Mouse (Mus musculus): ENCODE data around the gene Syt1. TPM values are rescaled to one million over a fixed set of nuclear protein-coding genes. Genes with fewer than 3 reads are reported as not detected.

Gene Syt1
- polyA plus RNA-seq, 1 experiment from 2014 or later, result 1.5 TPM

- no peaks in the 10 kb centered on the region for H3K9me3 ChIP-seq (replicated peaks; ENCODE audit: control insufficient read depth, low read length)
- H3K36me3 ChIP-seq (ENCODE audit: control insufficient read depth, insufficient read depth, low read length), result no peaks in the 10 kb centered on the region
- H3K9ac ChIP-seq (ENCODE audit: low read depth, low read length), result no peak overlapping the region
- no peaks in the 10 kb centered on the region for H3K4me1 ChIP-seq (ENCODE audit: control insufficient read depth, insufficient read depth, low read length)
- H3K4me3 ChIP-seq (ENCODE audit: low read depth, low read length), result no peak overlapping the region
- 47% methylated on average over 8 of the region's 8 CpGs for WGBS (ENCODE audit: insufficient replicate concordance)
- H3K4me2 ChIP-seq, result no peak overlapping the region
- H3K27ac ChIP-seq (ENCODE audit: low read depth, low read length), result no peak overlapping the region
- no peak for ATAC-seq (replicated peaks; ENCODE audit: insufficient number of reproducible peaks, low FRiP score, low TSS enrichment)
- H3K27me3 ChIP-seq (ENCODE audit: control insufficient read depth, insufficient read depth, low read length), result no peaks in the 10 kb centered on the region
Observed at GRCm38 (mm10) chr10:108652066-108652465, 358.7 kb downstream of the Syt1 start.

GRCm38 (mm10) chr10:108649174-108649573, 361.6 kb downstream of the Syt1 start:
- no peak overlapping the region for H3K27ac ChIP-seq (ENCODE audit: low read depth, low read length)
- ATAC-seq (replicated peaks; ENCODE audit: insufficient number of reproducible peaks, low FRiP score, low TSS enrichment), result no peak
- no peaks in the 10 kb centered on the region for H3K9me3 ChIP-seq (replicated peaks; ENCODE audit: control insufficient read depth, low read length)
- H3K4me2 ChIP-seq, result no peak overlapping the region
- H3K27me3 ChIP-seq (ENCODE audit: control insufficient read depth, insufficient read depth, low read length), result no peaks in the 10 kb centered on the region
- H3K9ac ChIP-seq (ENCODE audit: low read depth, low read length), result no peak overlapping the region
- no peak overlapping the region for H3K4me3 ChIP-seq (ENCODE audit: low read depth, low read length)
- H3K4me1 ChIP-seq (ENCODE audit: control insufficient read depth, insufficient read depth, low read length), result no peaks in the 10 kb centered on the region
- 72% methylated on average over 7 of the region's 7 CpGs for WGBS (ENCODE audit: insufficient replicate concordance)
- no peaks in the 10 kb centered on the region for H3K36me3 ChIP-seq (ENCODE audit: control insufficient read depth, insufficient read depth, low read length)

- 77% methylated on average over 5 of the region's 5 CpGs for WGBS (ENCODE audit: insufficient replicate concordance)
- no peaks in the 10 kb centered on the region for H3K27me3 ChIP-seq (ENCODE audit: control insufficient read depth, insufficient read depth, low read length)
- no peaks in the 10 kb centered on the region for H3K36me3 ChIP-seq (ENCODE audit: control insufficient read depth, insufficient read depth, low read length)
- no peaks in the 10 kb centered on the region for H3K9me3 ChIP-seq (replicated peaks; ENCODE audit: control insufficient read depth, low read length)
- no peak overlapping the region for H3K4me3 ChIP-seq (ENCODE audit: low read depth, low read length)
- no peaks in the 10 kb centered on the region for H3K4me1 ChIP-seq (ENCODE audit: control insufficient read depth, insufficient read depth, low read length)
- ATAC-seq (replicated peaks; ENCODE audit: insufficient number of reproducible peaks, low FRiP score, low TSS enrichment), result no peak
- H3K9ac ChIP-seq (ENCODE audit: low read depth, low read length), result no peak overlapping the region
- H3K4me2 ChIP-seq, result no peak overlapping the region
- H3K27ac ChIP-seq (ENCODE audit: low read depth, low read length), result no peak overlapping the region
Observed at GRCm38 (mm10) chr10:108643915-108644314, 366.9 kb downstream of the Syt1 start.

DNA sequence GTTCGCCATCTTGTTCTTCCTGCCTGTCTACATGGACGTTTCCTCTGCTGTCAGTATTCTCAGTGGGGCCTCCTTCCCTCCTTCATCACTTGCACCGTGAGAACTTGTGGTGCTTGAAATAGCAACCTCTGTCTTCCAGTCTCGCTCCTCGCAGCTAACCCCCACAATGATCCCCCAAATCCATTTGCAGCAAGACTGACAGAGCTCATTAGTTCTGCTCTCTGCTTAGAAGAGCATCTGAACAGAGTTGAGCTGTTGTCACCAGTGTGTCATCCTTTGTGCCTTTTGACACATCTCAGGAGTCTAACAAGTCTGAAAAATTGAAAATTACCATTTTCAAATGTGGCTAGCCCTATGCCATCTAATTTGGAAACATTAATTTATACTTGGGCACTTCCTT, 372.7 kb downstream of the Syt1 start:
- ATAC-seq (replicated peaks; ENCODE audit: insufficient number of reproducible peaks, low FRiP score, low TSS enrichment), result no peak
- Histone ChIP-seq H3K9ac (ENCODE audit: low read depth, low read length) (no peak overlapping the region), H3K36me3 (ENCODE audit: control insufficient read depth, insufficient read depth, low read length) (no peaks in the 10 kb centered on the region), H3K27ac (ENCODE audit: low read depth, low read length) (no peak overlapping the region), H3K9me3 (replicated peaks; ENCODE audit: control insufficient read depth, low read length) (no peaks in the 10 kb centered on the region), H3K4me1 (ENCODE audit: control insufficient read depth, insufficient read depth, low read length) (no peaks in the 10 kb centered on the region), H3K27me3 (ENCODE audit: control insufficient read depth, insufficient read depth, low read length) (no peaks in the 10 kb centered on the region), H3K4me3 (ENCODE audit: low read depth, low read length) (no peak overlapping the region), H3K4me2 (no peak overlapping the region)
- 34% methylated on average over 5 of the region's 5 CpGs for WGBS (ENCODE audit: insufficient replicate concordance)

GRCm38 (mm10) chr10:108636086-108636485, 374.7 kb downstream of the Syt1 start:
- Histone ChIP-seq H3K36me3 (ENCODE audit: control insufficient read depth, insufficient read depth, low read length) (no peaks in the 10 kb centered on the region), H3K9me3 (replicated peaks; ENCODE audit: control insufficient read depth, low read length) (no peaks in the 10 kb centered on the region), H3K4me3 (ENCODE audit: low read depth, low read length) (no peak overlapping the region), H3K4me1 (ENCODE audit: control insufficient read depth, insufficient read depth, low read length) (no peaks in the 10 kb centered on the region), H3K4me2 (no peak overlapping the region), H3K9ac (ENCODE audit: low read depth, low read length) (no peak overlapping the region), H3K27ac (ENCODE audit: low read depth, low read length) (no peak overlapping the region), H3K27me3 (ENCODE audit: control insufficient read depth, insufficient read depth, low read length) (no peaks in the 10 kb centered on the region)
- no peak for ATAC-seq (replicated peaks; ENCODE audit: insufficient number of reproducible peaks, low FRiP score, low TSS enrichment)
- WGBS (ENCODE audit: insufficient replicate concordance), result 84% methylated on average over 7 of the region's 7 CpGs

DNA sequence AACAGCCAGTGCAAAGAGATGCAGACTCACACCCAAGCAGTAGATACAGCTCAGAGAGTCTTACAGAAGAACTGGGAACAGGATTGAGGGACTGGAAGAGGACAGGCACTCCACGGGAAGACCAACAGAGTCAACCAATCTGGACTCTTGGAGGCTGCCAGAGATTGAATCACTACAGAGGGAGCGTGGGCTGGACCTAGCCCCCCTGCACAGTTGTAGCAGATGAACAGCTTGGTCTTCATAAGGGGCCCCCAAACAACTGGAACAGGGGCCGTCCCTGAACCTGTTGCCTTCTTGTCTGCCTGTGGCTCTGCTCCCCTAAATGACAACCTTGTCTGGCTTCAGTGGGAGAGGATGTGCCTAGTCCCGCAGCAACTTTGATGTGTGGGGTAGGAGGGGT, 375.2 kb downstream of the Syt1 start:
- Histone ChIP-seq H3K36me3 (ENCODE audit: control insufficient read depth, insufficient read depth, low read length) (no peaks in the 10 kb centered on the region), H3K4me1 (ENCODE audit: control insufficient read depth, insufficient read depth, low read length) (no peaks in the 10 kb centered on the region), H3K4me3 (ENCODE audit: low read depth, low read length) (no peak overlapping the region), H3K27ac (ENCODE audit: low read depth, low read length) (no peak overlapping the region), H3K27me3 (ENCODE audit: control insufficient read depth, insufficient read depth, low read length) (no peaks in the 10 kb centered on the region), H3K9ac (ENCODE audit: low read depth, low read length) (no peak overlapping the region), H3K9me3 (replicated peaks; ENCODE audit: control insufficient read depth, low read length) (no peaks in the 10 kb centered on the region), H3K4me2 (no peak overlapping the region)
- WGBS (ENCODE audit: insufficient replicate concordance), result 79% methylated on average over 4 of the region's 4 CpGs
- no peak for ATAC-seq (replicated peaks; ENCODE audit: insufficient number of reproducible peaks, low FRiP score, low TSS enrichment)

GRCm38 (mm10) chr10:108630841-108631240, 379.9 kb downstream of the Syt1 start:
- H3K27me3 ChIP-seq (ENCODE audit: control insufficient read depth, insufficient read depth, low read length), result no peaks in the 10 kb centered on the region
- WGBS (ENCODE audit: insufficient replicate concordance), result 86% methylated on average over 8 of the region's 8 CpGs

DNA sequence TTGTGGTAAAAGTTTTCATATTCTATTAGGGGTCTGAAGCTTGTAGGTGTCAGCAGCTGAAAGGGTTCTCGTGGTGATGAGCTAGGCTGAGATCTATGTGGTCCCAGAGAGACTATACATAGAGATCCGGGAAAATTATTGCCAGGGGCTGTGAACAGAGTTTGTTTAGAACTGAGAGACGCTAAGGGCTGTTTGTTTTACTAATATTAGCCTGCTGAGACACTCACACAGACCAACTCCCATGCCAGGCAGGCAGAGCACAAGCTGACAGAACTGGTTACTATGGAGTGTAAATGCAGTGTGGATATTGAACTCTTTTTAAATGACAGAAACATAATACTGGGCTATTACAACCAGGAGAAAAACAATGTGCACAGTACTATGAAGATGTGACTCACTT, 384.4 kb downstream of the Syt1 start:
- Histone ChIP-seq H3K9ac (ENCODE audit: low read depth, low read length) (no peak overlapping the region; the same call in 1 of the 2 replicates), H3K27me3 (ENCODE audit: control insufficient read depth, insufficient read depth, low read length) (no peaks in the 10 kb centered on the region), H3K4me2 (no peak overlapping the region), H3K27ac (ENCODE audit: low read depth, low read length) (no peak overlapping the region), H3K9me3 (replicated peaks; ENCODE audit: control insufficient read depth, low read length) (no peaks in the 10 kb centered on the region), H3K4me1 (ENCODE audit: control insufficient read depth, insufficient read depth, low read length) (peaks cover 9% of the 10 kb centered on the region; the same call in 1 of the 2 replicates), H3K36me3 (ENCODE audit: control insufficient read depth, insufficient read depth, low read length) (no peaks in the 10 kb centered on the region), H3K4me3 (ENCODE audit: low read depth, low read length) (no peak overlapping the region)
- ATAC-seq (replicated peaks; ENCODE audit: insufficient number of reproducible peaks, low FRiP score, low TSS enrichment), result no peak
- 42% methylated on average over 3 of the region's 3 CpGs for WGBS (ENCODE audit: insufficient replicate concordance)

More at GRCm38 (mm10) chr10:108630841-108631240, 379.9 kb downstream of the Syt1 start:
- H3K4me2 ChIP-seq, result no peak overlapping the region
- no peaks in the 10 kb centered on the region for H3K36me3 ChIP-seq (ENCODE audit: control insufficient read depth, insufficient read depth, low read length)
- H3K4me1 ChIP-seq (ENCODE audit: control insufficient read depth, insufficient read depth, low read length), result no peaks in the 10 kb centered on the region
- no peak overlapping the region for H3K27ac ChIP-seq (ENCODE audit: low read depth, low read length)
- no peak for ATAC-seq (replicated peaks; ENCODE audit: insufficient number of reproducible peaks, low FRiP score, low TSS enrichment)
- no peak overlapping the region for H3K4me3 ChIP-seq (ENCODE audit: low read depth, low read length)
- H3K9ac ChIP-seq (ENCODE audit: low read depth, low read length), result no peak overlapping the region
- no peaks in the 10 kb centered on the region for H3K9me3 ChIP-seq (replicated peaks; ENCODE audit: control insufficient read depth, low read length)

DNA sequence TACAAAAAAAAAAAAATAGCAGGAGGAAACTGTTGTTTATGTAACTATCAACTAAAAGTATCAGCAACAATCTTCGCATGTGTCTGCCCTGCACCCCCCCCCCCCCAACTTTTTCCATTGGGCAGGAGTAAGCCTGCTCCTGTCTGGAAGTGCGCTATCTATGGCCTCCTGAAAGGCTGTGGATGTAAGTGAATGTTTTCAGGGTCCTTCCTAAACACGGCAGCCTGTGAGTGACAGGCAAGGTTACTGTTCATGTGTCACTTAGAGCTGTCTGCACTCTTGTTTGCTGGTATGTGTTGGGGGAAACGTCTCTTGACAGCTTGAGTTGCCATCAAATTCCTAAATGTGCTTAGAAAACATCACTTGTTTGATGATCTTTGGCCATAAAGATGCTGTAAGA, 387.8 kb downstream of the Syt1 start:
- Histone ChIP-seq H3K27me3 (ENCODE audit: control insufficient read depth, insufficient read depth, low read length) (no peaks in the 10 kb centered on the region), H3K36me3 (ENCODE audit: control insufficient read depth, insufficient read depth, low read length) (no peaks in the 10 kb centered on the region), H3K9ac (ENCODE audit: low read depth, low read length) (no peak overlapping the region), H3K9me3 (replicated peaks; ENCODE audit: control insufficient read depth, low read length) (no peaks in the 10 kb centered on the region), H3K27ac (ENCODE audit: low read depth, low read length) (peak overlapping the region; percentile 35; the same call in 1 of the 2 replicates), H3K4me3 (ENCODE audit: low read depth, low read length) (no peak overlapping the region), H3K4me2 (no peak overlapping the region), H3K4me1 (ENCODE audit: control insufficient read depth, insufficient read depth, low read length) (peaks cover 9% of the 10 kb centered on the region; the same call in 1 of the 2 replicates)
- peak; percentile 79; the same call in 1 of the 2 replicates for ATAC-seq (replicated peaks; ENCODE audit: insufficient number of reproducible peaks, low FRiP score, low TSS enrichment)
- 19% methylated on average over 4 of the region's 4 CpGs for WGBS (ENCODE audit: insufficient replicate concordance)

Data from heart, embryonic 11.5 days (tissue).